Mouse (Mus musculus) stomach, postnatal 0 days (tissue): Measurements from ENCODE around the gene Tnnc2. TPM values are rescaled to one million over a fixed set of nuclear protein-coding genes. Genes with fewer than 3 reads are reported as not detected.

Experiments used
- ATAC-seq: fragments of 200-750 bp; cut with Nextera tagmentation; 2 replicates; pipeline ENCODE4 v1.8.0; 2017; ENCODE audit not compliant: low FRiP score, low TSS enrichment
- DNase-seq: peaks from one replicate; pipeline ENCODE4 v3.0.0-alpha.2; 2016; ENCODE audit warnings: low spot score
- H3K27ac ChIP-seq: fragments of 300-500 bp; sonication (generic); replicated peaks from 2 replicates; pipeline ENCODE4 v1.5.1; 2014; ENCODE audit warnings: mild to moderate bottlenecking, control low read depth
- H3K27me3 ChIP-seq: fragments of 300-500 bp; sonication (generic); 2 replicates; pipeline ENCODE4 v1.6.1; 2014; ENCODE audit warnings: low read length; ENCODE audit not compliant: control insufficient read depth, insufficient read depth
- H3K36me3 ChIP-seq: fragments of 300-500 bp; sonication (generic); 2 replicates; pipeline ENCODE4 v1.6.1; 2014; ENCODE audit warnings: low read length, mixed read lengths; ENCODE audit not compliant: control insufficient read depth, insufficient read depth
- H3K4me1 ChIP-seq: fragments of 300-500 bp; sonication (generic); replicated peaks from 2 replicates; pipeline ENCODE4 v1.6.1; 2014; ENCODE audit warnings: antibody characterized with exemption; ENCODE audit not compliant: control insufficient read depth, insufficient read depth
- H3K4me2 ChIP-seq: fragments of 300-500 bp; sonication (generic); replicated peaks from 2 replicates; pipeline ENCODE4 v1.6.1; 2014; ENCODE audit warnings: low read depth, mild to moderate bottlenecking, control low read depth, moderate library complexity
- H3K4me3 ChIP-seq: fragments of 300-500 bp; sonication (generic); 2 replicates; pipeline ENCODE4 v1.5.1; 2014; ENCODE audit warnings: low read depth, low read length, control low read depth
- H3K9ac ChIP-seq: fragments of 300-500 bp; sonication (generic); 2 replicates; pipeline ENCODE4 v1.6.1; 2014; ENCODE audit warnings: mild to moderate bottlenecking, low read length, control low read depth, mixed read lengths
- H3K9me3 ChIP-seq: fragments of 300-500 bp; sonication (generic); 2 replicates; pipeline ENCODE4 v1.6.1; 2016; ENCODE audit warnings: low read length; ENCODE audit not compliant: control insufficient read depth
- CTCF ChIP-seq: IDR thresholded peaks from 2 replicates; pipeline ENCODE4 v1.5.1; 2016; ENCODE audit warnings: antibody characterized with exemption, low read depth, mild to moderate bottlenecking, moderate library complexity
- EP300 ChIP-seq: optimal IDR thresholded peaks from 2 replicates; pipeline ENCODE3; 2016; ENCODE audit warnings: antibody characterized with exemption
- WGBS: fragments of 180-500 bp; shearing (Covaris S2); extraction: QIAGEN DNeasy Blood & Tissue Kit; methylation state at CpG from one replicate; pipeline ENCODE4 v1.1.7; 2014; 5-methylcytosine and 5-hydroxymethylcytosine counted together
- polyA plus RNA-seq: library from polyadenylated mRNA; unstranded; fragments of >200 nt; fragmentation: Nextera tagmentation; extraction: Ambion mirVana; gene quantifications from 2 replicates; pipeline ENCODE4 v1.2.1, GENCODE M21; 2015

The Tnnc2 gene
- polyA plus RNA-seq, 1 experiment from 2014 or later: 7.0 TPM

DNA sequence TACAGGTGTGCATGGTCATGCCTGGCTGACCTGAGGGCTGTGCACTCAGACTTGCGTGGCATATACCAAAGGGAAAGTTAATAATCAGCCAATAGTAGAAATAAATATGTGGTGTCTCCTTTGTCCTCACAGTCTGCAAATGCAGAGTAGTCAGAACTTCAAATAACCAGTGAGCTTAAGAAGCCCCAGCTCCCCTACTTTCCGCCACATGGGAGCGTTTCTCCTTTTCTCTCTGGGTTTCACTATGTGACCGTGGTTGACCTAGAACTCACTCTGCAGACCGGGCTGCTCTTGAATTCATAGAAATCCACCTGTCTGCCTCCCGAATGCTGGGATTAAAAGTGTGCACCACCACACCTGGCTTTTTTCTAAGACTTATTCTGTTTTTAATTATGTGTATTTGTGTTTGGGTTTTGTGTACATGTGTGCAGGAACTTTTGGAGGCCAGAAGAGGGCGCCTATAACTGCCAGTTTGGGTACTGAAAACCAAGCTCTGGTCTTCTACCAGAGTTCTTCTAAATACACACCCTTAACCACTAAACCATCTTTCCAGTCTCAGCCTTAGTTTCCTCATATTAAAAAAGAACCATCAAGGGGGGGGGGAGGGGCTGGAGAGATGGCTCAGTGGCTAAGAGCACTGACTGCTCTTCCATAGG, 4.3 kb upstream of the Tnnc2 start:
- Histone ChIP-seq H3K36me3 (no peaks in the 10 kb centered on the region), H3K4me1 (0 out of 2 replicates have a peak, but pooled peaks cover 3% of the 10 kb centered on the region), H3K27ac (no peak overlapping the region), H3K27me3 (no peaks in the 10 kb centered on the region), H3K4me2 (no peak overlapping the region), H3K9me3 (no peaks in the 10 kb centered on the region), H3K4me3 (no peak overlapping the region), H3K9ac (no peak overlapping the region)
- no peak for DNase-seq
- 71% methylated on average over 7 of the region's 7 CpGs for WGBS
- ATAC-seq: no peak
- TF ChIP-seq CTCF: peak; percentile 55
- no peak for TF ChIP-seq EP300

- 68% methylated on average over 4 of the region's 4 CpGs for WGBS
- Histone ChIP-seq H3K27me3 (no peaks in the 10 kb centered on the region), H3K4me2 (no peak overlapping the region), H3K27ac (no peak overlapping the region), H3K4me3 (no peak overlapping the region), H3K36me3 (no peaks in the 10 kb centered on the region), H3K9me3 (no peaks in the 10 kb centered on the region), H3K4me1 (0 out of 2 replicates have a peak, but pooled peaks cover 3% of the 10 kb centered on the region), H3K9ac (no peak overlapping the region)
- no peak for ATAC-seq
- TF ChIP-seq EP300 (no peak), CTCF (no peak)
- no peak for DNase-seq
These were observed 2.1 kb upstream of the Tnnc2 start for GRCm38 (mm10) chr2:164781876-164782275.

GRCm38 (mm10) chr2:164778809-164779208, 958 bp downstream of the Tnnc2 start:
- Histone ChIP-seq H3K4me1 (no peaks in the 10 kb centered on the region), H3K27ac (no peak overlapping the region), H3K36me3 (no peaks in the 10 kb centered on the region), H3K9ac (no peak overlapping the region), H3K9me3 (no peaks in the 10 kb centered on the region), H3K4me3 (no peak overlapping the region), H3K27me3 (no peaks in the 10 kb centered on the region), H3K4me2 (no peak overlapping the region)
- TF ChIP-seq EP300 (no peak), CTCF (no peak)
- 75% methylated on average over 7 of the region's 7 CpGs for whole genome bisulfite sequencing
- DNase-seq: no peak
- no peak for ATAC-seq

DNA sequence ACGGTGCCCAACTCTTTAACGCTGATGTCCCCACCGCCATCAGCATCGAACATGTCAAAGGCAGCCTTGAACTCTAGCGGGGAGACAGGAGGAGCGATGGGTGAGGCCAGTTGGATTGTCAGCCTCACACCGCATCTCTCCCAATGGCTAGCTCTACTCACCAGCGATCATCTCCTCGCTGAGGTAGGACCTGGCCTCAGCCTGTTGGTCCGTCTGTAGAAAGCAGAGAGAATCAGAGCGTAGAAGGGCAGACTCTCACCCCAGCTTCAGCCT, 1.8 kb downstream of the Tnnc2 start:
- Histone ChIP-seq H3K4me1 (no peaks in the 10 kb centered on the region), H3K36me3 (no peaks in the 10 kb centered on the region), H3K9me3 (no peaks in the 10 kb centered on the region), H3K4me3 (no peak overlapping the region), H3K27me3 (no peaks in the 10 kb centered on the region), H3K9ac (no peak overlapping the region), H3K4me2 (no peak overlapping the region), H3K27ac (no peak overlapping the region)
- ATAC-seq: no peak
- no peak for DNase-seq
- TF ChIP-seq CTCF (no peak), EP300 (no peak)
- 88% methylated on average over 11 of the region's 11 CpGs for WGBS

GRCm38 (mm10) chr2:164777246-164778014, 2.3 kb downstream of the Tnnc2 start:
- H3K9me3 ChIP-seq: no peaks in the 10 kb centered on the region
- no peaks in the 10 kb centered on the region for H3K4me1 ChIP-seq
- TF ChIP-seq CTCF (no peak), EP300 (no peak)
- no peak overlapping the region for H3K9ac ChIP-seq
- no peak overlapping the region for H3K4me2 ChIP-seq
- H3K4me3 ChIP-seq: no peak overlapping the region
- WGBS: 74% methylated on average over 30 of the region's 30 CpGs
- ATAC-seq (no peak), DNase-seq (no peak)
- H3K27me3 ChIP-seq: no peaks in the 10 kb centered on the region
- H3K27ac ChIP-seq: no peak overlapping the region
- H3K36me3 ChIP-seq: no peaks in the 10 kb centered on the region

DNA sequence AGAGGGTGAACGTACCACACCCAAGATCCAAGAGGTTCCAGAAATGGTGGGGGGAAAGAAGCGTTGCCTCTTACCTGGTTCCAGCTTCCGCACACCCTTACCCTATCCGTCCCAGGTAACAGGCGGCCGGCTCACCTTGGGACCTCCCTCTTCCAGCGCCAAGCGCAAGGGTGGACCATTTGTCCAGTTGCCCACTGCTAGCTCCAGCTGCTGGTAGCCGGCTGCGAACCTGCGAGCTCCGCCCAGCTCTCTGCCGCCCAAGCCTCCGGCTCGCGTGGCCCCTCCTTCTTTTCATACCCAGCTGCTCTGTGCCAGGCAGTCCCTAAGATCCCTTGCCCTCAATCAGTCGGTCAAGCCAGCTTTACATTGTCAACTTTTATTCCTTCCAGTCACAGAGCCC, 3.0 kb downstream of the Tnnc2 start:
- no peaks in the 10 kb centered on the region for H3K9me3 ChIP-seq
- WGBS: 61% methylated on average over 17 of the region's 17 CpGs
- no peak for TF ChIP-seq CTCF
- TF ChIP-seq EP300: no peak
- H3K36me3 ChIP-seq: no peaks in the 10 kb centered on the region
- H3K27me3 ChIP-seq: no peaks in the 10 kb centered on the region
- ATAC-seq (no peak), DNase-seq (no peak)
- no peak overlapping the region for H3K4me3 ChIP-seq
- no peak overlapping the region for H3K9ac ChIP-seq
- no peak overlapping the region for H3K27ac ChIP-seq
- H3K4me1 ChIP-seq: no peaks in the 10 kb centered on the region
- H3K4me2 ChIP-seq: no peak overlapping the region
